19 mouse cellular contexts compared by ENCODE assay signal in the genomic region with DNA sequence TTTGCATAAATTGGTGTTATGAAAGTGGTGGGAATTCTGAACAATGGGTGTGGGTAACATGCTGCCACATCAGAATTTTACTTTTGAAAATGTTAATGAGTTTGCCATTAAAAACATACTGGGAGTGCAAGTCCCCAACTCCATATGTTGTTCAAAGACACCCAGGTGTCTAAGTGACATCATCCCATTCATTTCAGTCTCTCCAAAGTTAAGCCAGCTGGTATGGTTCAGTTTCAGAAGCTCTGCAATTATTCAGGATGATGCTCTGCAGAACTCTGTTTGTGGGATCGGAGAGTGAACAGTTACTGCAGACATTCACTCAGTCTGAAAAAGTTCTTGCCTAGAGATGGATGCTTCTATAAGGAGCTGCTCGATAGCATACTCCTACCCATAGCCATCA. TPM values are rescaled to one million over a fixed set of nuclear protein-coding genes. Genes with fewer than 3 reads are reported as not detected.
A peak's percentile ranks its signal among the peaks of the same experiment; 100 is the strongest.
DNase-seq lines count a peak whose midpoint lies in the region; ATAC-seq lines count a peak whose summit lies in the region.
"Had no signal": no experiment of that assay in that cellular context is flagged by ENCODE, and none has a peak within 500 bp of the region (broad histone marks: within the 10 kb centered on the region; RNA-seq: fewer than 3 reads in every experiment).

No protein-coding gene starts in this region.

- H3K4me1 ChIP-seq in lung, embryonic 15.5 days, result no peaks in the 10 kb centered on the region
- H3K4me1 ChIP-seq: embryonic facial prominence, embryonic 10.5 days; forebrain, embryonic 15.5 days; heart, embryonic 13.5 days; hindbrain, embryonic 15.5 days had no signal

- no peak overlapping the region for H3K27ac ChIP-seq in lung, embryonic 15.5 days
- H3K27ac ChIP-seq: embryonic facial prominence, embryonic 10.5 days; forebrain, embryonic 15.5 days; heart, embryonic 13.5 days; hindbrain, embryonic 15.5 days had no signal

- ATAC-seq in frontal cortex, adult (ENCODE audit: low TSS enrichment), result peak; percentile 41; the same call in 1 of the 2 replicates
- ATAC-seq in lung, embryonic 15.5 days (ENCODE audit: borderline replicate concordance, extremely low read depth, low FRiP score, low TSS enrichment), result peak; percentile 31; the same call in 1 of the 2 replicates
- ATAC-seq: activated CD4-positive, CD25-positive, alpha-beta regulatory T cell, adult 4 months; forebrain, embryonic 15.5 days; Patski had no signal

- 52% methylated on average over 2 of the region's 2 CpGs for WGBS in lung, embryonic 15.5 days

- no peaks in the 10 kb centered on the region for H3K27me3 ChIP-seq in lung, embryonic 15.5 days
- H3K27me3 ChIP-seq: CH12.LX; forebrain, embryonic 15.5 days; heart, embryonic 13.5 days; hindbrain, embryonic 15.5 days had no signal

- H3K9ac ChIP-seq in lung, embryonic 15.5 days, result no peak overlapping the region
- H3K9ac ChIP-seq: forebrain, embryonic 15.5 days; heart, embryonic 13.5 days; hindbrain, embryonic 15.5 days had no signal

- no peak overlapping the region for H3K4me3 ChIP-seq in lung, embryonic 15.5 days
- H3K4me3 ChIP-seq: embryonic facial prominence, embryonic 10.5 days; forebrain, embryonic 15.5 days; heart, embryonic 13.5 days; hindbrain, embryonic 15.5 days had no signal

- DNase-seq in frontal cortex, postnatal 25 days (ENCODE audit: low spot score in 2 of 2), result no peak
- DNase-seq in lung, postnatal 36 days, result no peak
- peak; percentile 50 to 54 for DNase-seq in layer of hippocampus, adult 8-10 months (ENCODE audit: low spot score in 2 of 2)
- no peak for DNase-seq in spleen, adult 12 weeks (ENCODE audit: low spot score)
- DNase-seq in lung, adult 18-20 months, result no peak
- DNase-seq: adrenal gland, postnatal 14 days; cerebellum, adult 18-20 months; cerebellum, postnatal 10 days; gastrocnemius, postnatal 36 days; heart, postnatal 36 days had no signal

- no peaks in the 10 kb centered on the region for H3K36me3 ChIP-seq in lung, embryonic 15.5 days
- H3K36me3 ChIP-seq: embryonic facial prominence, embryonic 10.5 days; forebrain, embryonic 15.5 days; heart, embryonic 13.5 days; hindbrain, embryonic 15.5 days had no signal

- H3K9me3 ChIP-seq in lung, embryonic 15.5 days, result no peaks in the 10 kb centered on the region
- H3K9me3 ChIP-seq: embryonic facial prominence, embryonic 10.5 days; forebrain, embryonic 15.5 days; heart, embryonic 13.5 days; hindbrain, embryonic 15.5 days had no signal

- no peak overlapping the region for H3K4me2 ChIP-seq in lung, embryonic 15.5 days
- H3K4me2 ChIP-seq: forebrain, embryonic 15.5 days; heart, embryonic 13.5 days; hindbrain, embryonic 15.5 days had no signal

RNA-seq across cellular contexts. Expression of a gene that starts 56.3 kb away (rescaled TPM):
- polyA plus RNA-seq in lung, embryonic 15.5 days (2015; fragmentation: Nextera tagmentation; extraction: Ambion mirVana), result 97.4 and 110 TPM in 2 replicates
- total RNA-seq in layer of hippocampus, adult 8-10 months (2022), result 10 to 100 TPM; 74.8 to 85.2 (median 84.4) TPM

Comparison
In these comparisons a context has a peak if more than half of its experiments do, and no peak if none do; other contexts are left out.
1. DNase-seq: peak in layer of hippocampus, adult 8-10 months (2 of 2); none in frontal cortex, postnatal 25 days (0 of 2), lung, postnatal 36 days (single experiment), spleen, adult 12 weeks (single experiment) and lung, adult 18-20 months (0 of 2).